Mouse (Mus musculus): ENCODE measurements around the gene Urm1.

DNA sequence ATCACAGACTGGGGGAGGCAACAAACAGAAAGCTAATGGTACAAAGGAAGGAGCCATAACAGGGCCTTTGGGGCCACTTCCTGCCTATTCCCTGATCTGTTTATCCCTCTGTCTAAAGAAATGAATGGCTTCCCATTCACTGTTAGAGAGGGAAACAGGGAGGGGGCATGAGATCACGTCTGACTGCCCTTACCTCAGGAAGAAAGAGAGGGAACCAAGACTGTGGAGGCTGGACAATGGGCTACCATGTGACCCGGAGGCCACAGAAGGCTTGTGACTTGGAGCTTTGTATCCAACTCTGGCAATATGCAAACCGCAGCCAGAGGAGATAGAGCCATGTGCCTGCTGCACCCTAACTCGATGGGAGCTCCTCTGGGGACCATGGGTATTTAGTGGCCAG is 35.6 kb upstream of the Urm1 start:
- TF ChIP-seq CTCF (IDR thresholded peaks at IDR 0.05; ENCODE audit: control insufficient read depth, insufficient read depth, low read length) = no peak
- TF ChIP-seq POLR2A (IDR thresholded peaks at IDR 0.05; ENCODE audit: borderline replicate concordance, control insufficient read depth, low read depth, low read length) = no peak
